Mouse (Mus musculus) myocyte (in vitro differentiated cells): ENCODE results near the gene Mgat4a.

ENCODE experiments used
- POLR2A ChIP-seq: IDR thresholded peaks from one replicate; pipeline ENCODE4 v1.6.1; 2011; ENCODE audit warnings: low read depth, mild to moderate bottlenecking, control low read depth, moderate library complexity; ENCODE audit not compliant: insufficient read length
- POLR2AphosphoS2 ChIP-seq: IDR thresholded peaks from one replicate; pipeline ENCODE4 v1.6.1; 2011; ENCODE audit warnings: low read depth, control low read depth; ENCODE audit not compliant: insufficient read length
- SRF ChIP-seq: IDR thresholded peaks from one replicate; pipeline ENCODE4 v1.6.1; 2011; ENCODE audit warnings: low read depth; ENCODE audit not compliant: control insufficient read depth, insufficient read length
- TCF12 ChIP-seq: IDR thresholded peaks from one replicate; pipeline ENCODE4 v1.6.1; 2011; ENCODE audit warnings: mild to moderate bottlenecking, control low read depth; ENCODE audit not compliant: poor library complexity, insufficient read depth, severe bottlenecking

DNA sequence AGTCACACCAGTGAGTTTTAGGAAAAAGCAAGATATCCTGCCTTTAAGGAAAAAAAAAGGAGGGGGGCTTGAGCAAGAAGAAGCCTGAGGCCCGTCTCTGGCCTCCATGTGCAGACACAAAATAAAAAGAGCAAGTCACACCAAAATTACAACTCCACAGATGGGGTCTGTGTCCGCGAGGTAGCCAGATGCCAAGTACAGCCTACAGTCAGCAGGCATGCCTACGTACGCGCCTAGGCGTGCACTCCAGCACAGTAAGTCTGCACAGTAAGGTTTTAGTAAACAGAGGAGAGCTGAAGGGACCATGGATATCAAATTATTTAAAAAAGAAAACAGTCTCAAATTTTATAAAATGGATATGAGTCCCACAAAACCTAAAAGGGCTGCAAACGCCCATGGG, 89.5 kb downstream of the Mgat4a start:
- TF ChIP-seq POLR2A (no peak), SRF (no peak), TCF12 (no peak), POLR2AphosphoS2 (no peak)
